In genomic region chr14:79410662-79411061, GRCm38 (mm10) we compare ENCODE assay signal across 13 mouse cellular contexts.
"Had no signal": no experiment of that assay in that cellular context is flagged by ENCODE, and none has a peak within 500 bp of the region (broad histone marks: within the 10 kb centered on the region; RNA-seq: fewer than 3 reads in every experiment).

No protein-coding gene starts in this region.

- H3K27me3 ChIP-seq: limb, embryonic 15.5 days; liver, embryonic 12.5 days; lung, embryonic 15.5 days; neural tube, embryonic 13.5 days had no signal

- H3K4me3 ChIP-seq: limb, embryonic 15.5 days; liver, embryonic 12.5 days; lung, embryonic 15.5 days; midbrain, embryonic 10.5 days; neural tube, embryonic 13.5 days had no signal

- ATAC-seq: liver, embryonic 12.5 days; midbrain, embryonic 16.5 days had no signal

- H3K9ac ChIP-seq: limb, embryonic 15.5 days; liver, embryonic 12.5 days; lung, embryonic 15.5 days; neural tube, embryonic 13.5 days had no signal

- DNase-seq: kidney, adult 8-10 months; kidney, postnatal 36 days; layer of hippocampus, adult 9-11 months; layer of hippocampus, postnatal 36 days; lung, postnatal 4 days; right cerebral cortex, postnatal 25 days; thymus, postnatal 4 days had no signal

- H3K27ac ChIP-seq: limb, embryonic 15.5 days; liver, embryonic 12.5 days; lung, embryonic 15.5 days; midbrain, embryonic 10.5 days; neural tube, embryonic 13.5 days had no signal

- H3K4me1 ChIP-seq: limb, embryonic 15.5 days; lung, embryonic 15.5 days; neural tube, embryonic 13.5 days had no signal

- H3K9me3 ChIP-seq: limb, embryonic 15.5 days; liver, embryonic 12.5 days; lung, embryonic 15.5 days; midbrain, embryonic 10.5 days; neural tube, embryonic 13.5 days had no signal

- H3K4me2 ChIP-seq: limb, embryonic 15.5 days; liver, embryonic 12.5 days; lung, embryonic 15.5 days; neural tube, embryonic 13.5 days had no signal
